Mouse (Mus musculus) c-Kit-positive CD71-negative TER-119-negative erythroid progenitor cells, embryonic 14.5 days (primary cell): Measurements from ENCODE around the gene Rnase2b.
"Not testable (repeated sequence)": the region's sequence is repeated elsewhere in the genome, so short reads cannot be mapped to it uniquely, and the experiment has no call there.

ENCODE experiments used
- DNase-seq: peaks from one replicate; pipeline ENCODE4 v3.0.0-alpha.2; 2013; ENCODE audit warnings: low read depth

Rnase2b gene

DNA sequence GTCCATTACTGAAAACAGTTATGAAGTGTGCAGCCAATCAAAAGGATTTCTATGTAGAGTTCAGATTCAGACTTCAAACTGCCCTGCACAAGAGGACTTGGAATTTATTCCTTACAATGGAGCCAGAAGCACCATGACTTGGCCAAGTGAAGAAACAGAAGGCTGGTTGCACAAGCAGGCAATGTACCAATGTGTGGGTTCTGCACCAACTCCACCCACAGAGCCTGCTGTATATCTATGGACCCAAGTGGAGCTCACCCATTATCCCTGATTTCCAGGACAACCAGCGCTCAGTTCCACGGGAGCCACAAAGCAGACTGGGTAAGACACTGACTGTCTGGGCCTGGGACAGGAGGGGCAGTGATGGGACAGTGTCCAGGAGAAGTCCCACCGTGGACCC lies at the start of gene Rnase2b:
Gene Rnase2b (plus strand): TSS at position 285 of the 400 bp plus-strand sequence.
- not testable (repeated sequence) for DNase-seq

DNA sequence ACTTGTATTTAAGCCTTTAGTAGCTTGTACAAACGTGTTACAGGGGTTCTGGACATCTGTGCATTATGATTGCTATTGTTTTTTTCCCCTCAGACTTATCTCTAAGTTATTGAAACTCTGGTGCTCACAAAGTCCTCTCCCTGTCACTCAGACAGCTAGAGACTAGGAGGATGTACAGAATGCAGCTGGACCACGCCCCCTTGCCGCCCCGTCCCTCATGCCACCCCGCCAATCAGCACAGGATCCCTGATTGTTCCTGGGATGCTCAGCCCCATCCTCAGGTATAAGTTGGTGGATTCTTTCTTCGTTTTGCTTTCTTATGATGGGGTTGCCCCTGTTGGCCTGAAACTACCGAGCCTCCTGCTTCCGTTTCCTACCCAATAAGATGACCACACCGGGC lies 48.6 kb upstream of the Rnase2b start:
- no peak for DNase-seq

GRCm38 (mm10) chr14:51113916-51114560 lies 48.0 kb upstream of the Rnase2b start, which contains the start of gene Eddm3b:
Eddm3b (plus strand) TSS chr14:51114426.
- DNase-seq, result no peak

DNA sequence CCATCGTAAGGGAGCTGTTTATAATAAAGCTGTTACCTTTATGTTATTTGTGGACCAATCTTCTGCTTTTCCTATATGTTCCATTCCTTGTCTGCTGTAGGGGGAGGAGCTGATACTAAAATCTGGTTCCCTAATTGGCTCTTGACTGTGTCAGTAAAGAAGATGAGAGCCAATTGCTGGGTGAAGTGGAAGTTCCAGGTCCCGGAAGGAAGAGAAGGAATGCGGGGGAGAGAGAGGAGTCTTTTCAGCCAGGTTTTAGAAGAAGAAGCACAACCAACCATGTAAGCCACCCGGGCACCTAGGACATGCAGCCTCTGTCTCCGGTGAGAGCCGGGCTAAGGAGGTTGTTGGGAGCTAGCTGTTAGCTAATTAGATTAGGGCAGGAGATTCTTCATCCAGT lies 36.4 kb upstream of the Rnase2b start:
- DNase-seq, result no peak

- DNase-seq, result no peak
These were observed 34.3 kb upstream of the Rnase2b start for GRCm38 (mm10) chr14:51127648-51128258.

DNA sequence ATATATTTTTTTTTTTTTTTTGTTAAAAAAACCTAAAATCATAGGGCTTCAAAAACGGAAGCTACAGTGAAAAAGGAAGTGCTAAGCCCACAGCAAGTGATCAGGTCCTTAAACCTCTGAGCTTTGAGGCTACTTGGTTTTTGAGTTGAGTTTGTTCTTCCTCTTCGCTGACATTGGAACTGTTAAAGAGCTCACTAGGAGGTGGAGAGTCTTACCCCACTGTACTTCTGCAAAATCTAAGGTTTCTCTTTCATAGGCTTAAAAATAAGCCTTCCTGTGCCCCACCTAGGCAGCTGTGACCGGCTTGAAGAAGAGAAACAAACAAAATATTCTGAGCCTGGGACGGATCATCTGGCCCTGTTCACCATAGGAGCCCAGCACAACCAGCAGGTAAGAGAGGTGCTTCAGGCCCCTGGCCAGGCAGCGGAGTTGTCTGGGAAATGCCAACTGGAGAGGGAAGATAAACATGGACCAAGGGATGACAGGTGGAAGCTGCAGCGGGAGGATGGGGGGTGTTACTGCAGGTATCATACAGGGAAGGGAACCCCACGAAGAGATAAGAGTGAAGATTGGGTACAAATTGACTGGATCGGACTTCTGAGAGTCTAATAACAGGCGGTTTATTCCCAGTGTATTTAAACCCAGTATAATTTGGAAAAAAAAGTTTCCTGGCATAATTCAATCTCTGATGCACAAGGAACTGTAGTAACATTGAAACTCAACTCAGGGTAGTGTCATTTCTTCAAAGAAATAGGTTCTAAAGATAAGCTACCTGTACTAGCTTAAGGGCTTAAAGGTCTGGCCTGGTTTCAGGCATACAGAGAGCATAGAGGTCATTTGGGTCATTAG lies 33.1 kb upstream of the Rnase2b start:
- no peak for DNase-seq

DNA sequence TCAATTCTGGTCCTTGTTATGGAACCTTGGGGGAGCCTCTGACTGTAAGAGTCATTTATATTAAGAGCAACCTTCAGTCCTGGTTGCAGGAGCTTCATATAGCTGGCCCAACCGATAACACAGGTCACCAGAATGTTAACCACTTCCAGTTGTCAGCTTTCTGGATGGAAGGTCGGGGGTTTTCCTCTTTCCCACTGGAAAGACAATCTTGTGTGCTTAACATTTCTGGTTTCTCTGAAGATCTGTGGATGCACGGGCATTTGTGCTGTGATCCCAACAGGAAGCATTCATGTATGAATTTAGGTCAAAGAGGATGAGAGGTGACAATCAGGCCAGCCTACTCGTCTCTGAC lies 32.5 kb upstream of the Rnase2b start:
- no peak for DNase-seq

DNA sequence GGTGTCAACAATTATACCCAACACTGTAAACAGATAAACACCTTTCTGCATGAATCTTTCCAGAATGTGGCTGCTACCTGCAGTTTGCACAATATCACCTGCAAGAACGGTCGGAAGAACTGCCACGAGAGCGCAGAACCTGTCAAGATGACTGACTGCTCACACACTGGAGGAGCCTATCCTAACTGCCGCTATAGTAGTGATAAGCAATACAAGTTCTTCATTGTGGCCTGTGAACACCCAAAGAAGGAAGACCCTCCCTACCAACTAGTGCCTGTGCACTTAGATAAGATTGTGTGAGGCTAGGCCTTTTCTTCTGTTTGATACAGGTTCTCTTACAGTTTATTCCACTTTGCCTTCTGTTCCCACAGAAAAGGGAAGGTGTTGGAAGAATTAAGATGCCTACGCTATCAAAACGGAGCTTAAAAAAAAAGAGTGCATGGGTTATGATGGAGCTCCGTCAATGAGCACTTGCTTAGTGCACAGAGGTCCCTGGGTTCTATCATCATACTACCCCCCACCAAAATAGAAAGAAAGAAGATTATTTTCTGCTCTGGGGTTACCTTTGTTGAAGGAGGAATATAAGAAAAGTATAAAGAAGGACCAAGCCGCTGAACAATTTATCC lies 31.6 kb upstream of the Rnase2b start:
- DNase-seq, result no peak

DNA sequence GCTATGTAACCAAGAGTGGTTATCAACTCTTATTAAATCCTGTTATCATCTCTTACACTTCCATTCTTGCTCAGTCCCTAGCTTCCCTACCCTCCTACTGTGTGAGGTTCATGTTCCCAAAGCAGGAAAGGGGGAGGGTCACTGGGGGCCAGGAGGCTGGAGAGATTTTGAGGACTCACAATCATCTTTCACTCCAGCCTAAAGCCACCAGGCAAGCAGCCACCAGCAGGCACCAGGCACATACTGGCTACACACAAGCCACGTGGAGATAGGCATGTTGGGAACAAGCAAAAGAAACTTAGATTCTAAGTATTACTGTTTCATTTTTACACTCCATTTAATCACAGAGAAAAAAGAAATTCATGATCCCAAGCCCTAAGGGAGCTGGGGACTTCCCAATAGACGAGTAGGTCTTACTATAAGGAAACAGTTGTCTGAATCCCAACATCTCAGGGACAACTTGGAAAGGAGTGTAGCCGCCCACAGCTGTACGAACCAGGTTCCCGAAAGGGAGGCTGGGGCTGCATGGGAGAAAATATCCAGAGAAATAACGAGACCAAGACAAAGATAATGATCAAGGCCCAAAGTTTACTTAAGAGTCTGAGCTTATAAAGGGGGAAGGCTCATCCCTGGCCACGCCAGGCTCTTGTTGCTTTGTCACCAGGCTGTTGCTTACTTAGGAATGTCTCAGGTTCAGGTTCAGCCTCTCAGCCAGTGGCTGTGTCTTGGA lies 30.8 kb upstream of the Rnase2b start:
- DNase-seq, result no peak

DNA sequence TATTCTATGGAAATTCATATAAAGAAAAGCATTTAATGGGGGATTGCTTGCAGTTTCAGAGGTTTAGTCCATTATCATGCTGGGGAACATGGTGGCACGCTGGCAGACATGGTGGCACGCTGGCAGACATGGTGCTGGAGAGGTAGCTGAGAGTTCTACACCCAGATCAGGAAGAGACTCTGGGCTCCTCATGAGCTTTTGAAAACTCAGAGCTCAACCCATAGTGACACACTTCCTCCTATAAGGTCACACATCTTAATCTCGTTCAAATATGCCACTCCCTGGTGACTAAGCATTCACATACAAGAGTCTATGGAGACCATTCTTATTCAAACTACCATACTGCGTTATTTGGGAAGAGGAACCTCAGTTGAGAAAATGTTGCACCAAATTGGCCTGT lies 29.7 kb upstream of the Rnase2b start:
- DNase-seq, result no peak

DNA sequence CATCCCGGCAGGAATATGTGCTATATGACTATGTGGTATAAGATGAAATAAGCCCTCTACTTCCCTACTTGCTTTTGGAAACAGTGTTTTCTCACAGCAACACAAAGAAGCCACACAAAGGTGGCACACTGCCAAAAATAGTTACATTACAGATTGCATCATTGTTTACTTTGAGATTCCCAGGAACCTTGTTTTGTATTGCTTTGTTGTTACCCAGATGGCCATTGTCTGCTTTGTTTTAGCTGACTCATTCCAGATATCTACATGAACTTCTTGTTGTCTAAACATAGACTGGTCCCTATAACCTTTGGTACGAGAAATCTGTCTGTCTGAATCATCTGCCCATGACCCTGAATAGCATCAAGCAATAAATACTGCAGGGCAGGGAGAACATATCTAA lies 21.7 kb upstream of the Rnase2b start:
- DNase-seq, result no peak

DNA sequence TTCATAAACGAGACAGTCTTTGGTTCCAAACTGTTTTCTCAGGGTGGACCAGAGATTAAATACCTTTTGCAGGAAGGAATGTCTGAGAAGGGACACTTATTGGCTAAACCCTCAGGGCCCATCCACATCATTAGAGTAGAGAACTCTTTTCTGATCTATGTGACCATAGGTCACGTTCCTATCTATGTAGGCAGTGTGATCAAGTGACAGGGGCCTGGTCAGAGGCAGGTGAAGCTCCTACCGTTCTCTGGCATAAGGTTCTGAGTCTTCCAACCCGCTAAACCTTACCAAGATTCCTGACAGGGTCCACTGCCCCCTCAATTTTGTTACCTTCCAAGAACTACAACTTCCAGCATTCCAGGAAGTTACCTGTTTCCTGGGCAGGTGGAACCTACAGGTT lies 19.9 kb upstream of the Rnase2b start:
- DNase-seq, result no peak

DNA sequence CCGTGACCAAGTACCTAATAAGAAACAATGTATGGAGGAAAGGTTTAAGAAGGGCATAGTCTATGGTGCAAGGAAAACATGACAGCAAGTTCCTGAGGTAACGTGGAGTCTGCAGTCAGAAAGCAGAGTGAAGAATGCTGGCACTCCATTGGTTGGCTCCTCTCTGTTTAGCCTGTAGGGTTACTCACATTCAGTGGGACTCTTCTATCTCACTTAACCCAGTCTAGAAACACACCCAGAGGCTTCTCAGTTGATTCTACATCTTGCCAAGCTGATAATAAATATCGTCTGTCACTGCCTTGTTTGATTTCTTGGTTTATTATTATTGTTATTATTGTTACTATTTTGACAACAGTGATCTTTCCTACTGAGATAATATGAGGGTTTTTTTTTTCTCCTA lies 19.5 kb upstream of the Rnase2b start:
- DNase-seq, result no peak

GRCm38 (mm10) chr14:51143287-51143686 lies 18.8 kb upstream of the Rnase2b start:
- DNase-seq, result no peak

DNA sequence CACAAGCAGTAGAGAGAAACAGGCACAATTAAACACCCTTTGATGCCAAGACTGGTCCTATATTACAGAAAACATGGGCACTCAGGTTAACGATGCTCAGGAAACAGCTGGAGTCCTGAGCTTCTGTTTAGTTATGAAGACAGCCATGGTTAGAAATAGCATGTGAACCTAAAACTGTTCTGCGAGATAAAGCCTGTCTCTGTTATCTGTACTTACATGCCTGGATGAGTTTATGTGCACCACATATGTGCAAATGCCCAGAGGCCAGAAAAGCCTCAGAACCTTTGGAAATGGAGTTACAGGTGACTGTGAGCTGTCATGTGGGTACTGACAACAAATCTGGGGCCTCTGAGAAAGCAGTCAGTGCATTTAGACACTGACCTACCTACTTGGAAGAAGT lies 18.1 kb upstream of the Rnase2b start:
- DNase-seq, result no peak

- no peak for DNase-seq
These were observed 17.6 kb upstream of the Rnase2b start for GRCm38 (mm10) chr14:51144451-51144850.

DNA sequence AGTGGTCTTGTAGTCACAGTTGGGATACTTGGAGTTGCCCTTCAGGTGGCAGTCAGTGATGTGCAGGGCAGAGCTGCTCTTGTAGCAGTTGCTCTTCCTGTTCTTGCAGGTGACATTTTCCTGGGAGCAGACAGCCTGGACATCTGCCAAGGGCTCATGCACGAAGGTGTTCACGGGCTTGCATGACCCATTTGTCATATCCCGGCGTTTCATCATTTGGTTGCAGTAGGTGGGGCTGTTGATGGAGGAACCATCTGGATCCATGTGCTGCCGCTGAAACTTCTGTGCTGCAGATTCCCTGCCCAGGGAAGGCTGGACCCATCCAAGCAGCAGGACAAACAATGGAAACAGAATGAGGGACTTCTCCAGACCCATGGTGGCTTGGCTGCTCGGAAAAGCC lies 16.5 kb upstream of the Rnase2b start:
- DNase-seq, result no peak

DNA sequence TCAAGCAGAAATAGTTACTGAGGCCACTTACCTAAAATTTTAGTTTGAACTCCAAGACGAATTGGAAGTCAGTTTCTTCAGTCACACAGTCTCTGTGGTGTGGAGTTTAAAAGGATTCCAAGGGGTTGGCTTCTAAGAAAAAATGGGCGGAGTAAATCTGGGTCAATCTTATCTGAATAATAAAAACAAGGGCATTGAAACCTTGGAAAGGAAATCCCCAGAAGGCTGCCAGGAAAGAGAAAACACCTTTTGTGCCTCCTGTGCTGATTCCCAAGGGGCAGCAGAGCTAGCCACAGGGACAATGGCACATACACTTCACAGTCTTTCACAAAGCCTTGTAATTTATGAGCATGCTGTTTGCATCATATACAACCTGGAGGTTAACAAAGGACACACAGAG lies 15.4 kb upstream of the Rnase2b start, which contains the start of gene Rnase1:
Gene Rnase1 (minus strand): TSS at position 101 of the 400 bp plus-strand sequence.
- DNase-seq, result no peak

DNA sequence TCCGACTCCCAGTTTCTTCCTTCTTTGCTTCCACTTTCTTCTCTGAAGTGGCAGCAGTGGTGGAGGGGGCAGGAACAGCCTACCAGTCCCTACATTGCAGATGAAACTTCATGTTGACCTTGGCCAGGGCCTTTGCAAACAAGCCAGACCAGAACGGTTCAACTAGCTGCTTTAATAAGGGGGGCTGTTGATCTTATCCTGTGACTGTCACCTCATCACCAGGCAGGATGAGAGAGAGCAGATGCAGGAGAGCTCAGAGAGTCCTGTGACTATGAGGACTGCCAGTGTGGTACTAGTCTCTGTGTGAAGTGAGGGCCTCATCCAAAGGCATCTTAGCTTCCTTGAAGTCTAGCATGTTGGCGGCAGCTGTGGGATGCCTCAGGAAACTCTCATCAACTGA lies 14.1 kb upstream of the Rnase2b start:
- DNase-seq, result no peak

DNA sequence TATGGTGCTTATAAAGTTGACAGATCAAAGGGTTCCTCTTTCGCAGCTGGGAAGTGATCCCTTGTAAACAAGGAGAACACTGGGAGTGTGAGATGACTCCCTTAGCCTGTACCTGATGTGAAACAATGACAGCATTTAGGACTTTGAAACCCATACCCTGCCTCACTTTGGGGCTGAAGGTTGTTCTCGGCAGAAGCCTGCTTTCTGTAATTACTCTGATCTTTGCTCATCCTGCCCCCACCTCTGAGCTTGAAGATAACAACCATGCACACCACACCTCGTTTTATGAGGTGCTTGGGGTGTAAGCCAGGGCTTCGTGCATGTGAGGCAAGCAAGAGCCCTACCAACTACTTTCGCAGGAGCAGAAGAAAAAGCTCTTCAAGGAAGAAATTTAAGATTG lies 12.9 kb upstream of the Rnase2b start:
- no peak for DNase-seq

GRCm38 (mm10) chr14:51150206-51150831 lies 11.7 kb upstream of the Rnase2b start:
- no peak for DNase-seq
